8 mouse cellular contexts compared by ENCODE assay signal in the genomic region with DNA sequence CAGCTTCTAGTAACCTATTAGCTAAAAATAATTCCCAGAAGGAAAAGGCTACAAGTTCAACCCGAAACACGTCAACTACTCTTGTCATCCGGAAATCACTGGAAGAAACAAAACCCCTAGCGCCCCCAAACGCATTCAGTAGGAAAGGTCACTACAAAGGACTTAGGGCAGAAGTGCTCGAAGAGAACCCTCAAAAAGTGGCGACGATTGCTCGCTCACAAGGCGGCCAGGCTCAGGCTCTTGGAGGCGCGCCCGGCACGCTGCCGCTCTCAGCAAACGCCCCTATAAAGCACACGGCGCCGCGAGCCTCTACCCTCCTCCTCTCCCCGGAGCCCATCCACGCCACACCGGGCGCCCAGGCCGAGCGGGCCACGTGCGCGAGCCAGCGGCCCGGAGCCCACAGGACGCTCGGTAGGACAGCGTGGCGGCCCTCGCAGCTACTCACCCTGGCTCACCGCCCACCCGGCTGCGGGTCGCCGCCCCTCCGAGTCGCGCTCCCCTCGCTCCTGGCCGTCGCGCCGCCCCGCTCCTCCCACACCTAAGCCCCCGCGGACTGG. TPM values are rescaled to one million over a fixed set of nuclear protein-coding genes. Genes with fewer than 3 reads are reported as not detected.
A peak's percentile ranks its signal among the peaks of the same experiment; 100 is the strongest.
DNase-seq lines count a peak whose midpoint lies in the region; ATAC-seq and TF ChIP-seq lines count a peak whose summit lies in the region.

No protein-coding gene starts in this region.

- DNase-seq in heart, adult 2 months: peak in 1 of 2 experiments; percentile 76
- no peak for DNase-seq in heart, postnatal 36 days
- DNase-seq in Patski (ENCODE audit: low read depth, low spot score): peak; percentile 22
- DNase-seq in embryonic facial prominence, embryonic 14.5 days (ENCODE audit: low spot score): peak; percentile 65
- peak; percentile 75 for DNase-seq in kidney, postnatal 36 days
- peak; percentile 67 for DNase-seq in skeletal muscle tissue, adult 2 months (ENCODE audit: low read depth, low spot score)

- in situ Hi-C loops in Patski (cut with MboI; ENCODE audit: low pct_unique_long_range_greater_than_20kb): no loop called here

- peak overlapping the region; percentile 64 for H3K4me2 ChIP-seq in embryonic facial prominence, embryonic 14.5 days (ENCODE audit: low read depth, low read length)
- peak overlapping the region; percentile 83 for H3K4me2 ChIP-seq in heart, embryonic 16.5 days (ENCODE audit: low read depth, low read length)
- H3K4me2 ChIP-seq in lung, embryonic 16.5 days (ENCODE audit: low read depth, low read length): peak overlapping the region; percentile 79

- intact Hi-C loops in heart, adult 2 months (cut with DNase I): loop anchor here (2.0 kb wide), 2 partner anchors 47 to 101 kb away; a partner anchor contains a TSS
- intact Hi-C loops in heart, postnatal 36 days (cut with DNase I): loop anchor here (2.0 to 5.0 kb wide), 5 partner anchors 35 to 321 kb away; a partner anchor contains a TSS

- peak; percentile 57 for TF ChIP-seq CTCF in heart, adult 2 months (IDR thresholded peaks at IDR 0.05)
- peak; percentile 65 for TF ChIP-seq CTCF in Patski (IDR thresholded peaks at IDR 0.05)

- H3K27ac ChIP-seq in heart, adult 2 months: peak overlapping the region; percentile 93
- peak overlapping the region; percentile 96 for H3K27ac ChIP-seq in embryonic facial prominence, embryonic 14.5 days (replicated peaks; ENCODE audit: low read depth, low read length)
- H3K27ac ChIP-seq in heart, embryonic 16.5 days (ENCODE audit: low read length): peak overlapping the region; percentile 99
- H3K27ac ChIP-seq in lung, embryonic 16.5 days (ENCODE audit: low read length): peak overlapping the region; percentile 89

- H3K9me3 ChIP-seq in embryonic facial prominence, embryonic 14.5 days (ENCODE audit: control insufficient read depth, low read length): no peaks in the 10 kb centered on the region
- H3K9me3 ChIP-seq in heart, embryonic 16.5 days (replicated peaks; ENCODE audit: control insufficient read depth, low read length): no peaks in the 10 kb centered on the region
- H3K9me3 ChIP-seq in lung, embryonic 16.5 days (ENCODE audit: control insufficient read depth, low read length): no peaks in the 10 kb centered on the region

- CTCF ChIA-PET in Patski (lab: Charles Lee): interaction anchor here (0.8 kb wide), 2 partner anchors 9 to 35 kb away, joined by 3 to 5 read pairs; no protein-coding TSS in a partner anchor

- peaks cover 19% of the 10 kb centered on the region for H3K79me2 ChIP-seq in heart, adult 2 months (replicated peaks; ENCODE audit: control insufficient read depth, insufficient read depth, low read length)

- H3K36me3 ChIP-seq in heart, adult 2 months (ENCODE audit: control insufficient read depth, insufficient read depth, low read length): peaks cover 3% of the 10 kb centered on the region; the same call in 1 of the 2 replicates
- H3K36me3 ChIP-seq in embryonic facial prominence, embryonic 14.5 days (ENCODE audit: control insufficient read depth, insufficient read depth, low read length): peaks cover 5% of the 10 kb centered on the region; the same call in 1 of the 2 replicates
- no peaks in the 10 kb centered on the region for H3K36me3 ChIP-seq in heart, embryonic 16.5 days (ENCODE audit: control insufficient read depth, insufficient read depth)
- H3K36me3 ChIP-seq in lung, embryonic 16.5 days (ENCODE audit: control insufficient read depth, insufficient read depth, low read length): no peaks in the 10 kb centered on the region

- peak overlapping the region; percentile 99 for H3K4me3 ChIP-seq in heart, adult 2 months
- peak overlapping the region; percentile 91 for H3K4me3 ChIP-seq in embryonic facial prominence, embryonic 14.5 days (ENCODE audit: low read depth, low read length)
- peak overlapping the region; percentile 97 for H3K4me3 ChIP-seq in heart, embryonic 16.5 days (ENCODE audit: low read length)
- peak overlapping the region; percentile 93 for H3K4me3 ChIP-seq in lung, embryonic 16.5 days (ENCODE audit: low read length)

- 1% methylated on average over 52 of the region's 52 CpGs for whole genome bisulfite sequencing in heart, adult 2 months
- WGBS in embryonic facial prominence, embryonic 14.5 days: 2% methylated on average over 22 of the region's 52 CpGs
- WGBS in heart, embryonic 16.5 days: under 1% methylated on average over 48 of the region's 52 CpGs
- under 1% methylated on average over 52 of the region's 52 CpGs for WGBS in lung, embryonic 16.5 days

- ATAC-seq in Patski: peak; percentile 40
- peak; percentile 66 for ATAC-seq in embryonic facial prominence, embryonic 14.5 days (ENCODE audit: low read depth)
- ATAC-seq in heart, embryonic 16.5 days (replicated peaks; ENCODE audit: extremely low read depth, insufficient read depth, low FRiP score): peak; percentile 46
- peak; percentile 71 for ATAC-seq in lung, embryonic 16.5 days (ENCODE audit: low read depth)

- TF ChIP-seq EP300 in heart, adult 2 months (IDR thresholded peaks at IDR 0.05; ENCODE audit: insufficient read depth, low read depth, low read length): no peak

- H3K27me3 ChIP-seq in heart, adult 2 months (ENCODE audit: control insufficient read depth, insufficient read depth, low read length): no peaks in the 10 kb centered on the region
- H3K27me3 ChIP-seq in Patski: no peaks in the 10 kb centered on the region
- H3K27me3 ChIP-seq in embryonic facial prominence, embryonic 14.5 days (replicated peaks; ENCODE audit: control insufficient read depth, insufficient read depth, low read length): no peaks in the 10 kb centered on the region
- H3K27me3 ChIP-seq in heart, embryonic 16.5 days (ENCODE audit: control insufficient read depth, insufficient read depth, low read length): no peaks in the 10 kb centered on the region
- no peaks in the 10 kb centered on the region for H3K27me3 ChIP-seq in lung, embryonic 16.5 days (ENCODE audit: control insufficient read depth, insufficient read depth, low read depth, low read length)

- no peak for TF ChIP-seq POLR2A in heart, adult 2 months (IDR thresholded peaks at IDR 0.05; ENCODE audit: insufficient read depth, low read depth, low read length)

- POLR2A ChIA-PET in Patski (lab: Charles Lee): interaction anchor here (0.6 kb wide), 1 partner anchor 44 kb away, joined by 3 read pairs; no protein-coding TSS in a partner anchor

- peaks cover 23% of the 10 kb centered on the region for H3K4me1 ChIP-seq in heart, adult 2 months (ENCODE audit: control insufficient read depth, insufficient read depth, low read length)
- H3K4me1 ChIP-seq in embryonic facial prominence, embryonic 14.5 days (ENCODE audit: control insufficient read depth, insufficient read depth, low read length): peaks cover 20% of the 10 kb centered on the region
- peaks cover 49% of the 10 kb centered on the region for H3K4me1 ChIP-seq in heart, embryonic 16.5 days (ENCODE audit: control insufficient read depth, insufficient read depth, low read length)
- H3K4me1 ChIP-seq in lung, embryonic 16.5 days (replicated peaks; ENCODE audit: control insufficient read depth, insufficient read depth, low read length): peaks cover 40% of the 10 kb centered on the region

- H3K9ac ChIP-seq in heart, adult 2 months (ENCODE audit: low read depth, low read length): peak overlapping the region; percentile 87
- peak overlapping the region; percentile 95 for H3K9ac ChIP-seq in embryonic facial prominence, embryonic 14.5 days (ENCODE audit: low read depth, low read length)
- H3K9ac ChIP-seq in heart, embryonic 16.5 days (ENCODE audit: low read length): peak overlapping the region; percentile 97
- peak overlapping the region; percentile 89 for H3K9ac ChIP-seq in lung, embryonic 16.5 days (ENCODE audit: low read length)

RNA-seq across cellular contexts. Expression of a gene that starts 0.9 kb away (rescaled TPM):
- total RNA-seq in heart, adult 2 months (2021): 10 to 100 TPM; 28.3 to 31.4 TPM
- polyA plus RNA-seq in heart, adult 2 months (2012; rRNA removed): 59.6 and 66.7 TPM in 2 replicates
- total RNA-seq in heart, postnatal 36 days (2021): 10 to 100 TPM; 30.6 to 32.3 TPM
- polyA plus RNA-seq in Patski (2021): 47.5 TPM
- polyA plus RNA-seq in embryonic facial prominence, embryonic 14.5 days (2014; fragmentation: Nextera tagmentation; extraction: Ambion mirVana): 61.6 and 61.7 TPM in 2 replicates
- polyA plus RNA-seq in heart, embryonic 16.5 days (2015; fragmentation: Nextera tagmentation; extraction: Ambion mirVana): 68.2 and 68.4 TPM in 2 replicates
- 57.6 and 62.5 TPM in 2 replicates for polyA plus RNA-seq in lung, embryonic 16.5 days (2015; fragmentation: Nextera tagmentation; extraction: Ambion mirVana)

RNA-seq across cellular contexts. Expression of a gene that starts 36.4 kb away (rescaled TPM):
- total RNA-seq in heart, adult 2 months (2021): 10 to 100 TPM; 11.4 to 13.4 TPM
- polyA plus RNA-seq in heart, adult 2 months (2012; rRNA removed): 15.6 and 20.0 TPM in 2 replicates
- total RNA-seq in heart, postnatal 36 days (2021): 10 to 100 TPM; 15.5 to 16.0 TPM
- polyA plus RNA-seq in Patski (2021): 23.1 TPM
- polyA plus RNA-seq in embryonic facial prominence, embryonic 14.5 days (2014; fragmentation: Nextera tagmentation; extraction: Ambion mirVana): 18.8 and 19.4 TPM in 2 replicates
- polyA plus RNA-seq in heart, embryonic 16.5 days (2015; fragmentation: Nextera tagmentation; extraction: Ambion mirVana): 16.9 and 17.0 TPM in 2 replicates
- 19.9 and 21.6 TPM in 2 replicates for polyA plus RNA-seq in lung, embryonic 16.5 days (2015; fragmentation: Nextera tagmentation; extraction: Ambion mirVana)

RNA-seq across cellular contexts. Expression of a gene that starts 47.7 kb away (rescaled TPM):
- 10 to 100 TPM; 20.6 to 21.0 TPM for total RNA-seq in heart, adult 2 months (2021)
- 14.4 and 22.1 TPM in 2 replicates for polyA plus RNA-seq in heart, adult 2 months (2012; rRNA removed)
- 10 to 100 TPM; 19.4 to 19.7 TPM for total RNA-seq in heart, postnatal 36 days (2021)
- polyA plus RNA-seq in Patski (2021): 30.8 TPM
- polyA plus RNA-seq in embryonic facial prominence, embryonic 14.5 days (2014; fragmentation: Nextera tagmentation; extraction: Ambion mirVana): 32.7 and 32.9 TPM in 2 replicates
- 29.9 and 33.6 TPM in 2 replicates for polyA plus RNA-seq in heart, embryonic 16.5 days (2015; fragmentation: Nextera tagmentation; extraction: Ambion mirVana)
- 38.7 and 42.0 TPM in 2 replicates for polyA plus RNA-seq in lung, embryonic 16.5 days (2015; fragmentation: Nextera tagmentation; extraction: Ambion mirVana)

RNA-seq across cellular contexts. Expression of a gene that starts 53.7 kb away (rescaled TPM):
- 10 to 100 TPM; 71.1 to 79.3 TPM for total RNA-seq in heart, adult 2 months (2021)
- 56.5 and 56.7 TPM in 2 replicates for polyA plus RNA-seq in heart, adult 2 months (2012; rRNA removed)
- 10 to 100 TPM; 84.2 to 84.5 TPM for total RNA-seq in heart, postnatal 36 days (2021)
- polyA plus RNA-seq in Patski (2021): 54.6 TPM
- 76.1 and 78.6 TPM in 2 replicates for polyA plus RNA-seq in embryonic facial prominence, embryonic 14.5 days (2014; fragmentation: Nextera tagmentation; extraction: Ambion mirVana)
- 67.7 and 69.2 TPM in 2 replicates for polyA plus RNA-seq in heart, embryonic 16.5 days (2015; fragmentation: Nextera tagmentation; extraction: Ambion mirVana)
- 110 and 114 TPM in 2 replicates for polyA plus RNA-seq in lung, embryonic 16.5 days (2015; fragmentation: Nextera tagmentation; extraction: Ambion mirVana)

Comparison
In these comparisons a context has a peak if more than half of its experiments do, and no peak if none do; other contexts are left out.
1. DNase-seq: peak in Patski (single experiment), embryonic facial prominence, embryonic 14.5 days (single experiment), kidney, postnatal 36 days (2 of 2) and skeletal muscle tissue, adult 2 months (single experiment); none in heart, postnatal 36 days (0 of 2).
2. Peak in every context shown above with its lines, with median percentiles within 50 percentile points of each other: H3K27ac ChIP-seq, H3K4me3 ChIP-seq, H3K9ac ChIP-seq, ATAC-seq and H3K4me2 ChIP-seq.